Mouse (Mus musculus) liver, embryonic 14.5 days (tissue): ENCODE data around the gene Kbtbd12.

Experiments
- CTCF ChIP-seq: IDR thresholded peaks from 2 replicates; pipeline ENCODE4 v1.5.1; 2016; ENCODE audit warnings: antibody characterized with exemption, low read depth, control low read depth
- EP300 ChIP-seq: IDR thresholded peaks from 2 replicates; pipeline ENCODE4 v1.6.1; 2016; ENCODE audit warnings: antibody characterized with exemption, low read depth

DNA sequence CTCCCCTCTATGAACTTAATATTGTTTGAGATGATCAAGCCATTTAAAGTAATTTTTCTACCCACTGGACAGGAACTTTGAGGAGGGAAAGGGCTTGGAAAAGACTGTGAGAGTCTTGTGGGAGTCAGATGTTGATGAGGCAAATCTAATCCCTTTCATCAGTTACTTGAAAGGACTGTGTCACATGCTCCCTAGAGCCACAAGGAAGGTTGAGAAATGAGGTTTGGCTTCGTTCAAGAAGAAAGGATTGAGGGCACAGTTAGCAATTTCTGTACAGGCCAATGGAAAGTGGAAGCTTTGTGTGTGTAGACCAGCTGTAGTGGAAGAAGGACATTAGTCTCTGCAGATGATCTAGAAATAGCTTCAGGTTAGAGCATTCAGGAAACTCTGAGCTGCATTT lies 1.2 kb upstream of the Kbtbd12 start:
- TF ChIP-seq CTCF (no peak), EP300 (no peak)
